Mouse (Mus musculus) hindbrain, embryonic 14.5 days (tissue): ENCODE results near the gene Ehd2. TPM values are rescaled to one million over a fixed set of nuclear protein-coding genes. Genes with fewer than 3 reads are reported as not detected.

Source experiments
- ATAC-seq: fragments of 200-750 bp; cut with Nextera tagmentation; 2 replicates; pipeline ENCODE4 v1.8.0; 2017; ENCODE audit warnings: moderate number of reproducible peaks, mild to moderate bottlenecking, moderate TSS enrichment, moderate library complexity; ENCODE audit not compliant: low FRiP score
- DNase-seq: peaks from one replicate; pipeline ENCODE4 v3.0.0-alpha.2; 2015; ENCODE audit warnings: low spot score
- H3K27ac ChIP-seq: fragments of 300-500 bp; sonication (generic); 2 replicates; pipeline ENCODE4 v1.5.1; 2014; ENCODE audit warnings: mild to moderate bottlenecking, moderate library complexity
- H3K27me3 ChIP-seq: fragments of 300-500 bp; sonication (generic); 2 replicates; pipeline ENCODE4 v1.6.1; 2014; ENCODE audit warnings: mild to moderate bottlenecking, low read length, mixed read lengths; ENCODE audit not compliant: control insufficient read depth, insufficient read depth
- H3K36me3 ChIP-seq: fragments of 300-500 bp; sonication (generic); replicated peaks from 2 replicates; pipeline ENCODE4 v1.6.1; 2014; ENCODE audit not compliant: control insufficient read depth, insufficient read depth
- H3K4me1 ChIP-seq: fragments of 300-500 bp; sonication (generic); replicated peaks from 2 replicates; pipeline ENCODE4 v1.6.1; 2014; ENCODE audit warnings: antibody characterized with exemption, low read length, mixed read lengths; ENCODE audit not compliant: control insufficient read depth, insufficient read depth
- H3K4me2 ChIP-seq: fragments of 300-500 bp; sonication (generic); replicated peaks from 2 replicates; pipeline ENCODE4 v1.6.1; 2014; ENCODE audit warnings: mild to moderate bottlenecking, moderate library complexity
- H3K4me3 ChIP-seq: fragments of 300-500 bp; sonication (generic); replicated peaks from 2 replicates; pipeline ENCODE4 v1.5.1; 2014; ENCODE audit warnings: mild to moderate bottlenecking, low read length
- H3K9ac ChIP-seq: fragments of 300-500 bp; sonication (generic); 2 replicates; pipeline ENCODE4 v1.6.1; 2014
- H3K9me3 ChIP-seq: fragments of 300-500 bp; sonication (generic); 2 replicates; pipeline ENCODE4 v1.6.1; 2016; ENCODE audit warnings: low read length; ENCODE audit not compliant: control insufficient read depth
- WGBS: fragments of 180-500 bp; shearing (Covaris S2); extraction: QIAGEN DNeasy Blood & Tissue Kit; methylation state at CpG from one replicate; pipeline ENCODE4 v1.1.7; 2014; 5-methylcytosine and 5-hydroxymethylcytosine counted together
- polyA plus RNA-seq: library from polyadenylated mRNA; unstranded; fragments of >200 nt; fragmentation: Nextera tagmentation; extraction: Ambion mirVana; gene quantifications from 2 replicates; pipeline ENCODE4 v1.2.1, GENCODE M21; 2014

The Ehd2 gene
- polyA plus RNA-seq, 1 experiment from 2014 or later, result 5.6 TPM

DNA sequence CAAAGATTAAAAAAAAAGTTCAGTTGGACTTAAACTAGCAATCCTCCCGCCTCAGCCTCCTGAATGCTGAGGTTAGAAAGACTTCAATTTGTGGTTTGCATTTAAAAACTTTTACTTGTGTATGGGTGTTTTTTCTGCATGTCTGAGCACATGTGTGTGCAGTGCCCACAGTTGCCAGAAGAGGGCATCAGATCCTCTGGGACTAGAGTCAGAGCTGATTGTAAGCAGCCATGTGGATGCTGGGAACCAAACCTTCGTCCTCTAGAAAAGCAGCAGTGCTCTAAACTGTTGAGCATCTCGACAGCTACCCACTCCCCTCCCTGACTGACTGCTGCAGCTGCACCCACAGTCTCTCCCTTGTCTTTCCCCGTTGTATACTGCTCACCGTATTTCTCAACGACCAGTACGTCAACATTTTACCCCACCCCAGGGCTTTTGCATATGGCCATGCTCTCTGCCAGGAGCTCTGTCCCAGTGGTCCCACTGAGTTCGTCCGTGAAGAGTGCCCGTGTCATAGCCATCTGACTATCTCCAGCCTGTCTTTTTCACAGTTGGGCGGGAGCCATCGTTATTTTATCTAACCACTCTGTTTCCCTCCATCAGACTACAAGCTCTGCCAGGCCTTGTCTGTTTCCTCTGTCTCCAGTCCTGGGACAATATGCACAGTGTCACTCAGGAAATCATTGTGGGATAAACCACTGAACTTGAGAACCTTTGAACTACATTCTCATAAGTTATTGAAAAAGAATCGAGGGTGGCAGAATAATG, 13.9 kb downstream of the Ehd2 start:
- 94% methylated on average over 13 of the region's 13 CpGs for WGBS
- no peaks in the 10 kb centered on the region for H3K27me3 ChIP-seq
- ATAC-seq (no peak), DNase-seq (no peak)
- H3K36me3 ChIP-seq, result no peaks in the 10 kb centered on the region
- no peak overlapping the region for H3K27ac ChIP-seq
- H3K9me3 ChIP-seq, result no peaks in the 10 kb centered on the region
- no peak overlapping the region for H3K4me3 ChIP-seq
- no peaks in the 10 kb centered on the region for H3K4me1 ChIP-seq
- H3K9ac ChIP-seq, result no peak overlapping the region
- H3K4me2 ChIP-seq, result no peak overlapping the region

DNA sequence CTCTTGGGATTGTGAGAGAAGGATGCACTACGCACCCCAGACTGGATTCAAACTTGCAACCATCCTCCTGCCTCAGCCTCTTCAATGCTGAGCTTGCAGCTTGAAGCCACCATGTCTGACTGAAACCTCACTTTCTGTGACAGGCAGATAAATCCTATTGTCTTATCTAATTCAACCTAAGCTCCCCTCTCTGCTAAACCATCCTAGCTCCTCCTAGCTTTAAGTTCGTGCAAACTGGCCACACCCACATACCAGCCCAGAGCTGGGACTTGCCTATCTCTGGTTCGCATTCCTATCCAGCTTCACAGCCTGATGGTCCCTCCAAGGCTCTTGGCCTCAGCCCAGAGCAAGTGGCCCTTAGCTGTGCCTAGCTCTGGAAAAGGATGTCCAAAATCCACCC, 15.0 kb downstream of the Ehd2 start:
- WGBS, result 85% methylated on average over 3 of the region's 3 CpGs
- Histone ChIP-seq H3K36me3 (no peaks in the 10 kb centered on the region), H3K4me1 (no peaks in the 10 kb centered on the region), H3K27ac (no peak overlapping the region), H3K27me3 (no peaks in the 10 kb centered on the region), H3K4me2 (no peak overlapping the region), H3K9me3 (no peaks in the 10 kb centered on the region), H3K9ac (no peak overlapping the region), H3K4me3 (no peak overlapping the region)
- DNase-seq (no peak), ATAC-seq (no peak)

DNA sequence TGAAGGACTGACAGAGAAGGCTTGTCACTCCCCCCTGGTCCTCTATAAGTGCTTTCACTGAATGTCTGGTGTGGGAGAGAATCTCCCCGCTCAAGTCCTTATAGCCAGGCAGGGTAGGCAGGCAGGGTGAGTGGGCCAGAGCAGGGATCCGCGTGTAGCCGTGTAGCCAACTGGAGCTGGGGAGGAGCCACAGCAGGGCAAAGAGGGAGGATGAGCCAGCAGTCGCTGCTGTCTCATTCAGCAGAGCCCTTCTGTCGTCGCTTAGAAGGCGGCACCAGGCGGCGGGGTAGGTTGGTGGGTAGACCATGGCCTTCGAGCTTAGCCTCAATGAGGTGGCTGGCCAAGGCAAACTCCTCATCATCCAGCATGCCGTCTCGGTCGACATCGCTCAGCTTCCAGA, 17.4 kb downstream of the Ehd2 start:
- H3K27me3 ChIP-seq, result no peaks in the 10 kb centered on the region
- H3K36me3 ChIP-seq, result no peaks in the 10 kb centered on the region
- H3K27ac ChIP-seq, result no peak overlapping the region
- H3K4me1 ChIP-seq, result peaks cover 3% of the 10 kb centered on the region; the same call in 1 of the 2 replicates
- H3K4me2 ChIP-seq, result no peak overlapping the region
- ATAC-seq (no peak), DNase-seq (no peak)
- 89% methylated on average over 15 of the region's 15 CpGs for WGBS
- no peak overlapping the region for H3K9ac ChIP-seq
- no peak overlapping the region for H3K4me3 ChIP-seq
- no peaks in the 10 kb centered on the region for H3K9me3 ChIP-seq

DNA sequence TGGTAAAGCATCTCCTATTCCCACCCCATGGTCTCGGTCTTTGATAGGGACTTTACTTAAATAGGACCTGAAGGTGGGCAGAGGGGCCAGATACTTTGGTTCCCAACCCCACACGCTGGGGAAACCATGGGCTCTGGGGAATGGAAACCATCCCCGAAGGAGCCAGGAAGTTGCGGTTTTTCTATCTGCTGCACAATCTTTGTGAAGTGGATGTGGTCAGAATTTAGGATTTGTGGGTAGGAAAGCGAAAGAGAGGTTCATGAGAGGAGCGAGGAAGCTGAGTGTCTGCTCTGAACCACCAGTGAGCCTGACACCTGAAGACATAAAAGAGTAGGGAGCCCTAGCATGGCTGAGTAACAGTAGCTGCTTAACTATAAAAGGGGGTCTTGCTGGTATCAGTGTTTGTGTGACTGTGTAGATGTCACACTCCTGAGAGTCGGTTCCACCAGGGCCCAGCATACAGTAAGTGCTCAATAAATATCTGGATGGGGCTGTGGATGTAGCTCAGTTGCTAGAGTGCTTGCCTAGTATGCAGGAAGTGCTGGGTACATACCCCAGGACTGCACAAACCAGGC, 18.1 kb downstream of the Ehd2 start:
- ATAC-seq (no peak), DNase-seq (no peak)
- no peak overlapping the region for H3K4me2 ChIP-seq
- H3K27ac ChIP-seq, result no peak overlapping the region
- H3K4me1 ChIP-seq, result peaks cover 7% of the 10 kb centered on the region; the same call in 1 of the 2 replicates
- H3K27me3 ChIP-seq, result no peaks in the 10 kb centered on the region
- H3K9me3 ChIP-seq, result no peaks in the 10 kb centered on the region
- 0 out of 2 replicates have a peak, but pooled peaks cover 1% of the 10 kb centered on the region for H3K36me3 ChIP-seq
- no peak overlapping the region for H3K9ac ChIP-seq
- 89% methylated on average over 7 of the region's 7 CpGs for WGBS
- no peak overlapping the region for H3K4me3 ChIP-seq

DNA sequence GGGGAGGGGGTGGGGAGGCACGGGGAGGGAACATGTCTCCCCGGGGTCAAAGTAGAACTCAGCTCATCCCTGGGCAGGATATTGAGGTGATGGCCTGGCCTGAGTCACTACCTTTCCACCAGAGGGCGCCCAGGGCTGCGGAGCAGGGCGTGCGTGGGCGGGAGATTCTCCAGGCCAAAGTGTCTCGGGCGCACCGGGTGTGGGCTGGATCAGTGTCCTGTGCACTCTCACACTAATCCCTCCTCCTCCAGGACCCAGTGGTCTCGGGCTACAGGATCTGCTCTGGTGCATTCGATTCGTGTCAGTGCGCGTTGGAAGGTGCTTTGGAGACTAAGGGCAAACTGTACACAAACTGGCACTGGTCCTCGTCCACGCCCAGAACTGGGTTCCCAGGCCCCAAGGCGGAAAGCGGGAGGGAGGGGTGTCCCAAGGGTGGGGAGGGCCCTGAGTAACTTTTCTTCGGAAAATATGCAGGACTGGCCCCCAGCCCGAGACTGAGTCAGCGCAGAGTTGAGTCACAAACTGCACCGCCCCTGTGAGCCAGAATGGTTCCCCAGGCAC, 18.9 kb downstream of the Ehd2 start:
- Histone ChIP-seq H3K4me2 (peak overlapping the region; percentile 36), H3K4me3 (no peak overlapping the region), H3K4me1 (peaks cover 7% of the 10 kb centered on the region; the same call in 1 of the 2 replicates), H3K9me3 (no peaks in the 10 kb centered on the region), H3K36me3 (peaks cover 10% of the 10 kb centered on the region; the same call in 1 of the 2 replicates), H3K27ac (no peak overlapping the region), H3K9ac (no peak overlapping the region), H3K27me3 (no peaks in the 10 kb centered on the region)
- 6% methylated on average over 23 of the region's 23 CpGs for WGBS
- ATAC-seq (no peak), DNase-seq (peak; percentile 66)

DNA sequence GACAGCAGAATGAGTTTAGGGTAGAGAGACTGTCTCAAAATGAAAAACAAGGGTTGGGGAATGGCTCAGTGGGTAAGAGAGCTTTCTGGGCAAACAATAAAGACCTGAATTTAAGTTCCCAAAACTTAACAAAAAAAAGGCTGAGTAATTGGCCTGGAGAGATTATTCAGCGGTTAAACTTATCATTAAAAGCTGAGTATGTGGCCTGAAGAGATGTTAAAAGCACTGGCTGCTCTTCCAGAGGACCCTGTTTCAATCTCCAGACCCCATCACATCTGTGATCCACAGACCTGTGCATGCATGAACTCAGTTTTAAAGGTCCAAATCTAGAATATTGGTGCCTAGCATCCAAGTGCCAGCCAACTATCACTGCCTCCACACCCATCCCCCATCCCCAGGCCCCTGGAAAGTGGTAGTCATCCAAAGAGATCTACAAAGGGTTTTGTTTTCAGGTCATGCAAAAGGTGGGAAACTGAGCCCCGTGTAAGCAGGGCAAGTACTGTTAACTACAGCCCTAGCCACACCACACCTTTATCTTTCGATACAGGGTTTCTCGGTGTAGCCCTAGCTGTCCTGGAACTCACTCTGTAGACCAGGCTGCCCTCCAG, 19.6 kb downstream of the Ehd2 start:
- peak overlapping the region; percentile 36; the same call in 1 of the 2 replicates for H3K4me2 ChIP-seq
- H3K4me1 ChIP-seq, result peaks cover 7% of the 10 kb centered on the region; the same call in 1 of the 2 replicates
- DNase-seq (no peak), ATAC-seq (no peak)
- no peak overlapping the region for H3K4me3 ChIP-seq
- no peak overlapping the region for H3K27ac ChIP-seq
- no peaks in the 10 kb centered on the region for H3K9me3 ChIP-seq
- no peaks in the 10 kb centered on the region for H3K27me3 ChIP-seq
- peaks cover 17% of the 10 kb centered on the region for H3K36me3 ChIP-seq
- WGBS, result 51% methylated on average over 4 of the region's 4 CpGs
- H3K9ac ChIP-seq, result no peak overlapping the region

DNA sequence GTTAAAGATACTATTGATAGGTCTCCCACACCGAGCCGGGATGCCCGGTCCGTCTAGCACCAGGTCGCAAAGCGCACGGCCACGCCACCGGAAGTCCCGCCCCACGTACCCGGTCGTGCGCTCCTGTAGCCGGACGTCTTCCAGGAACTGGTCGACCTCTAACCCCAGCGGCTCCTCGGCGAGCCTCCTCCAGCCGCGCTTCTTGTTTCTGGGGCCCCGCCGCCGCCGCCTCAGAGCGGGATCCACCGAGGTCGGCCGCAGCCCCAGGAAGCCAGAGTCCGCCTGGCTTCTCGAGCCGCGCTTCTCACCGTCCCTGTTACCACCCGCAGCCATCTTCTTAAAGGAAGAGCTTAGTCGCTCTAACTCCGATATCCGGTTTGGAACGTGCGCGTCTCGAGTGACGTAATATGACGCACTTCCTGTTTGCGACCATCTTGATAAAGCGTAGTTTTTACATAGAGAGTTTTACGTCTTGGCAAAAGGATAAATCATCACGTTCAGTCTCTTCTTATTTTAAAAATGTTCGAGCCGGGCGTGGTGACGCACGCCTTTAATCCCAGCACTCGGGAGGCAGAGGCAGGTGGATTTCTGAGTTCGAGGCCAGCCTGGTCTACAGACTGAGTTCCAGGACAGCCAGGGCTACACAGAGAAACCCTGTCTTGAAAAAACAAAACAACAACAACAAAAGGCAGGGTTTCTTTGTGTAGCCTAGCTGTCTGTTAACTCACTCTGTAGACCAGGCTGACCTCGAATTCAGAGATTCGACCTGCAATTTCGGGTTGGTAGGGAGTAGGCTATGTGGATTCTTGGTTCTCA, 21.4 kb downstream of the Ehd2 start, which contains the start of gene Nop53:
Nop53 (minus strand) TSS at position 354 of the 816 bp plus-strand sequence.
- H3K4me3 ChIP-seq, result peak within 1 kb of the TSS; percentile 59
- peak within 1 kb of the TSS; percentile 90 for H3K4me2 ChIP-seq
- DNase-seq (peak; percentile 100), ATAC-seq (peak; percentile 95)
- H3K4me1 ChIP-seq, result peaks cover 7% of the 10 kb centered on the region; the same call in 1 of the 2 replicates
- H3K36me3 ChIP-seq, result peaks cover 35% of the 10 kb centered on the region
- H3K27ac ChIP-seq, result peak within 1 kb of the TSS; percentile 96
- 2% methylated on average over 59 of the region's 59 CpGs for WGBS
- no peaks in the 10 kb centered on the region for H3K9me3 ChIP-seq
- H3K27me3 ChIP-seq, result no peaks in the 10 kb centered on the region
- H3K9ac ChIP-seq, result peak within 1 kb of the TSS; percentile 68

DNA sequence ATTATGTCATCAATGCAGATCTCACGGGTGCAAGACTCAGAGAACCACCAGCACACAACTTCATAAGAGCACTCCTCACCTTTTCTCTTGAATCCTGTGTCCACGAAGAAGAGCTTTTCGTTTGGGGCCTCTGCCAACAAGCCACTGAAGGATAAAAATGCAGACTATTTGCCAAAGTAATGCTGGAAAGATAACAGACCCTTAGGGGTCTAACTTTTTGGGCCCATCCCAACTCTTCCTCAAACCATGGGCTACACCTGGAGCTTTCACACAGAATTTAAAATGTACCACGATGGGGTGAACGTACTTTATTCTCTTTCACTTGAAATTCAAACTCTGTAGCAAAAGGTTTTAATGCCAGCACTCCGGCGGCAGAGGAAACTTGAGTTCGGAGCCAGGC, 22.2 kb downstream of the Ehd2 start:
- Histone ChIP-seq H3K4me3 (peak overlapping the region; percentile 59), H3K9me3 (no peaks in the 10 kb centered on the region), H3K36me3 (peaks cover 42% of the 10 kb centered on the region), H3K9ac (peak overlapping the region; percentile 68), H3K27me3 (no peaks in the 10 kb centered on the region), H3K27ac (peak overlapping the region; percentile 96), H3K4me1 (peaks cover 7% of the 10 kb centered on the region; the same call in 1 of the 2 replicates), H3K4me2 (peak overlapping the region; percentile 90)
- DNase-seq, result no peak
- WGBS, result 10% methylated on average over 8 of the region's 8 CpGs
- ATAC-seq, result no peak
